Mouse (Mus musculus): ENCODE data around the gene Padi4. TPM values are rescaled to one million over a fixed set of nuclear protein-coding genes. Genes with fewer than 3 reads are reported as not detected.

Padi4 gene
- polyA plus RNA-seq, 1 experiment from 2014 or later, result 2.7 TPM

- WGBS, result 82% methylated on average over 7 of the region's 7 CpGs
- no peak overlapping the region for H3K27ac ChIP-seq
- H3K4me1 ChIP-seq (replicated peaks), result peaks cover 50% of the 10 kb centered on the region
Observed at GRCm38 (mm10) chr4:140709111-140709510, 64.9 kb downstream of the Padi4 start.

GRCm38 (mm10) chr4:140708297-140708927, 65.6 kb downstream of the Padi4 start:
- H3K36me3 ChIP-seq, result peaks cover 44% of the 10 kb centered on the region
- no peak overlapping the region for H3K4me3 ChIP-seq (replicated peaks)
- peak; percentile 85 for ATAC-seq
- H3K4me1 ChIP-seq (replicated peaks), result peaks cover 52% of the 10 kb centered on the region
- H3K27ac ChIP-seq, result peak overlapping the region; percentile 55
- peak overlapping the region; percentile 36 for H3K4me2 ChIP-seq (replicated peaks)
- no peak overlapping the region for H3K9ac ChIP-seq
- H3K9me3 ChIP-seq, result no peaks in the 10 kb centered on the region
- WGBS, result 60% methylated on average over 18 of the region's 18 CpGs
- H3K27me3 ChIP-seq (replicated peaks), result no peaks in the 10 kb centered on the region

More at GRCm38 (mm10) chr4:140709111-140709510, 64.9 kb downstream of the Padi4 start:
- Histone ChIP-seq H3K9ac (no peak overlapping the region), H3K27me3 (replicated peaks) (no peaks in the 10 kb centered on the region), H3K9me3 (no peaks in the 10 kb centered on the region), H3K4me3 (replicated peaks) (no peak overlapping the region), H3K36me3 (peaks cover 46% of the 10 kb centered on the region), H3K4me2 (replicated peaks) (0 out of 2 replicates have a peak overlapping the region, but pooled peaks have one; percentile 30)
- ATAC-seq, result no peak

- H3K27me3 ChIP-seq (replicated peaks), result no peaks in the 10 kb centered on the region
- H3K4me2 ChIP-seq (replicated peaks), result peak overlapping the region; percentile 36
- no peak overlapping the region for H3K4me3 ChIP-seq (replicated peaks)
- no peak for ATAC-seq
- no peaks in the 10 kb centered on the region for H3K9me3 ChIP-seq
- H3K4me1 ChIP-seq (replicated peaks), result peaks cover 50% of the 10 kb centered on the region
- H3K36me3 ChIP-seq, result peaks cover 36% of the 10 kb centered on the region
- 65% methylated on average over 4 of the region's 4 CpGs for WGBS
- peak overlapping the region; percentile 55 for H3K27ac ChIP-seq
- no peak overlapping the region for H3K9ac ChIP-seq
Observed at GRCm38 (mm10) chr4:140707615-140708014, 66.4 kb downstream of the Padi4 start.

GRCm38 (mm10) chr4:140704166-140704565, 69.9 kb downstream of the Padi4 start:
- Histone ChIP-seq H3K27ac (no peak overlapping the region), H3K9me3 (no peaks in the 10 kb centered on the region), H3K4me2 (replicated peaks) (peak overlapping the region; percentile 93), H3K4me3 (replicated peaks) (no peak overlapping the region), H3K4me1 (replicated peaks) (peaks cover 57% of the 10 kb centered on the region), H3K9ac (peak overlapping the region; percentile 2), H3K36me3 (peaks cover 16% of the 10 kb centered on the region), H3K27me3 (replicated peaks) (no peaks in the 10 kb centered on the region)
- ATAC-seq, result no peak
- WGBS, result 47% methylated on average over 4 of the region's 4 CpGs

- peaks cover 51% of the 10 kb centered on the region for H3K4me1 ChIP-seq (replicated peaks)
- no peak for ATAC-seq
- peaks cover 11% of the 10 kb centered on the region for H3K36me3 ChIP-seq
- whole genome bisulfite sequencing, result 14% methylated on average over 8 of the region's 8 CpGs
- H3K9me3 ChIP-seq, result no peaks in the 10 kb centered on the region
- H3K9ac ChIP-seq, result peak overlapping the region; percentile 93
- H3K27ac ChIP-seq, result no peak overlapping the region
- peak overlapping the region; percentile 86 for H3K4me3 ChIP-seq (replicated peaks)
- H3K4me2 ChIP-seq (replicated peaks), result peak overlapping the region; percentile 93
- H3K27me3 ChIP-seq (replicated peaks), result no peaks in the 10 kb centered on the region
Observed at GRCm38 (mm10) chr4:140703636-140704035, 70.4 kb downstream of the Padi4 start.

- Histone ChIP-seq H3K9me3 (no peaks in the 10 kb centered on the region), H3K27ac (peak overlapping the region; percentile 97), H3K27me3 (replicated peaks) (no peaks in the 10 kb centered on the region), H3K36me3 (peaks cover 6% of the 10 kb centered on the region), H3K4me1 (replicated peaks) (peaks cover 43% of the 10 kb centered on the region), H3K4me3 (replicated peaks) (peak overlapping the region; percentile 86), H3K4me2 (replicated peaks) (peak overlapping the region; percentile 93), H3K9ac (peak overlapping the region; percentile 93)
- peak; percentile 86 for ATAC-seq
- under 1% methylated on average over 30 of the region's 68 CpGs for WGBS
Observed at GRCm38 (mm10) chr4:140702611-140703327, 71.3 kb downstream of the Padi4 start.

GRCm38 (mm10) chr4:140701716-140702561, 72.1 kb downstream of the Padi4 start:
- Histone ChIP-seq H3K27me3 (replicated peaks) (no peaks in the 10 kb centered on the region), H3K4me2 (replicated peaks) (peak overlapping the region; percentile 93), H3K4me1 (replicated peaks) (peaks cover 34% of the 10 kb centered on the region), H3K27ac (peak overlapping the region; percentile 97), H3K9ac (peak overlapping the region; percentile 93), H3K36me3 (peaks cover 6% of the 10 kb centered on the region), H3K9me3 (no peaks in the 10 kb centered on the region), H3K4me3 (replicated peaks) (peak overlapping the region; percentile 86)
- ATAC-seq, result peak; percentile 42
- WGBS, result 0% methylated on average over 72 of the region's 107 CpGs

GRCm38 (mm10) chr4:140701049-140701715, 72.9 kb downstream of the Padi4 start:
- ATAC-seq, result peak; percentile 54
- Histone ChIP-seq H3K27ac (peak overlapping the region; percentile 97), H3K9ac (peak overlapping the region; percentile 93), H3K4me1 (replicated peaks) (peaks cover 33% of the 10 kb centered on the region), H3K4me2 (replicated peaks) (peak overlapping the region; percentile 93), H3K4me3 (replicated peaks) (peak overlapping the region; percentile 86), H3K27me3 (replicated peaks) (no peaks in the 10 kb centered on the region), H3K9me3 (no peaks in the 10 kb centered on the region), H3K36me3 (peaks cover 6% of the 10 kb centered on the region; the same call in 1 of the 2 replicates)
- under 1% methylated on average over 61 of the region's 61 CpGs for WGBS

- Histone ChIP-seq H3K27me3 (replicated peaks) (no peaks in the 10 kb centered on the region), H3K4me3 (replicated peaks) (peak within 1 kb of the TSS; percentile 86), H3K27ac (peak within 1 kb of the TSS; percentile 97), H3K4me2 (replicated peaks) (peak within 1 kb of the TSS; percentile 93), H3K4me1 (replicated peaks) (peaks cover 26% of the 10 kb centered on the region), H3K9me3 (no peaks in the 10 kb centered on the region), H3K36me3 (no peaks in the 10 kb centered on the region), H3K9ac (peak within 1 kb of the TSS; percentile 93)
- 13% methylated on average over 20 of the region's 20 CpGs for WGBS
- ATAC-seq, result no peak
Observed at GRCm38 (mm10) chr4:140700269-140701018, 73.6 kb downstream of the Padi4 start, which contains the start of gene Rcc2. Rcc2 (plus strand) TSS chr4:140700541.

- peak; percentile 9; the same call in 1 of the 2 replicates for ATAC-seq
- Histone ChIP-seq H3K4me2 (replicated peaks) (peak overlapping the region; percentile 93), H3K4me3 (replicated peaks) (peak overlapping the region; percentile 25), H3K9me3 (no peaks in the 10 kb centered on the region), H3K9ac (no peak overlapping the region), H3K36me3 (no peaks in the 10 kb centered on the region), H3K4me1 (replicated peaks) (peaks cover 20% of the 10 kb centered on the region), H3K27me3 (replicated peaks) (no peaks in the 10 kb centered on the region), H3K27ac (no peak overlapping the region)
- WGBS, result 8% methylated on average over 29 of the region's 29 CpGs
Observed at GRCm38 (mm10) chr4:140699441-140700127, 74.5 kb downstream of the Padi4 start.

All from intestine, embryonic 15.5 days (tissue).